Mouse (Mus musculus): Measurements from ENCODE around the gene Mdfi.

DNA sequence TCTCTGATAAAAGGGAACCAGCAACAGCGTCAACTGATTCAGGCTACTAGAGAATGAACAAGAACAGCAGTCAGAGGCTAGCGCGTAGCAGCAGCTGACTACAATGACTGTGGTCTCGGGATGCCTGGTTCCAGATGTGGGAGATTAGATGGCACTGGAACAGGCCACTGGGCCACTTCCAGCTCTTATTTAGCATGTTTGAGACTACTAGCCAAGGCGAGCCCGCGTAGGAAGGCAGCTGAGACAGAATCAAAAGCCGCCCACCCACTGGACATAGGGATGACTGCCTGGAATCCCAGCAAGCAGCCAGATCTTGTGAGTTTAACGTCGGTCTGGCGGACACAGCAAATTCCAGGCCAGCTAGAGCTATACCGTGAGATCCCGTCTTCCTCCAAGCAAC lies 46.8 kb upstream of the Mdfi start:
- TF ChIP-seq CTCF (IDR thresholded peaks at IDR 0.05; ENCODE audit: low read depth) (no peak), EP300 (optimal IDR thresholded peaks at IDR 0.05) (no peak)

All from stomach, postnatal 0 days (tissue).